ENCODE assay signal across 15 mouse cellular contexts in the genomic region with DNA sequence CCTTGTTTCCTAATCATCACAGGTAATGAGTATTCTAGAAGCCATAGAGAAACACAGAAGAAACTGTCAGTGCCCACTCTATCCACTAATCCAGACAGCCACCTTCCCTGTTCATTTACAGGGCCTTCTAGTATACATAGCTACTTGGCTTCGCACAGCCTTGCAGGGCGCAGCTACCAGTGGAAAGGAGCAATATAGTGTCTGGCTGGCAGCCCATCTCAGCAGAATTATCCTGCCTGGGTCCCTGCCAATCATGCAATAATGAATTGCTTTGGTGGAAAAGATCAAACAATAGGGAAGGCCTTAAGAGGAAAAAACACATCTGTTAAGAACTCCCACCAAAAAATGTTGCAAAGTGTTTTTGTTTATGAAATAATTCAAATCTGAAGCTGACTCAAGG.
A peak's percentile ranks its signal among the peaks of the same experiment; 100 is the strongest.
DNase-seq lines count a peak whose midpoint lies in the region; ATAC-seq and TF ChIP-seq lines count a peak whose summit lies in the region.
"Had no signal": no experiment of that assay in that cellular context is flagged by ENCODE, and none has a peak within 500 bp of the region (broad histone marks: within the 10 kb centered on the region; RNA-seq: fewer than 3 reads in every experiment).

No protein-coding gene starts in this region.

- no peaks in the 10 kb centered on the region for H3K27me3 ChIP-seq in cerebellum, adult 2 months (ENCODE audit: control insufficient read depth, insufficient read depth, low read length)
- H3K27me3 ChIP-seq in kidney, postnatal 0 days (ENCODE audit: insufficient read depth, low read length), result no peaks in the 10 kb centered on the region
- H3K27me3 ChIP-seq: liver, embryonic 12.5 days; megakaryocyte, embryonic 14.5 days had no signal

- H3K4me3 ChIP-seq in cerebellum, adult 2 months (replicated peaks; ENCODE audit: insufficient read depth, low read depth, low read length), result no peak overlapping the region
- no peak overlapping the region for H3K4me3 ChIP-seq in kidney, postnatal 0 days (replicated peaks; ENCODE audit: low read depth, low read length)
- H3K4me3 ChIP-seq: liver, embryonic 12.5 days; megakaryocyte, embryonic 14.5 days had no signal

- TF ChIP-seq CTCF in cerebellum, adult 2 months (IDR thresholded peaks at IDR 0.05; ENCODE audit: borderline replicate concordance, insufficient read depth, low read depth, low read length), result no peak
- TF ChIP-seq CTCF in kidney, postnatal 0 days (IDR thresholded peaks at IDR 0.05; ENCODE audit: low read depth), result no peak

- H3K4me2 ChIP-seq in kidney, postnatal 0 days (ENCODE audit: low read length), result no peak overlapping the region
- H3K4me2 ChIP-seq: liver, embryonic 12.5 days had no signal

- H3K4me1 ChIP-seq in cerebellum, adult 2 months (ENCODE audit: control insufficient read depth, insufficient read depth, low read length), result no peaks in the 10 kb centered on the region
- no peaks in the 10 kb centered on the region for H3K4me1 ChIP-seq in kidney, postnatal 0 days (replicated peaks; ENCODE audit: insufficient read depth, low read length)
- H3K4me1 ChIP-seq: liver, embryonic 12.5 days; megakaryocyte, embryonic 14.5 days had no signal

- H3K36me3 ChIP-seq in kidney, postnatal 0 days (ENCODE audit: insufficient read depth, low read length), result no peaks in the 10 kb centered on the region
- H3K36me3 ChIP-seq: liver, embryonic 12.5 days had no signal

- no peak overlapping the region for H3K27ac ChIP-seq in cerebellum, adult 2 months (ENCODE audit: insufficient read depth, low read length)
- no peak overlapping the region for H3K27ac ChIP-seq in kidney, postnatal 0 days
- H3K27ac ChIP-seq: liver, embryonic 12.5 days had no signal

- 35% methylated on average over 2 of the region's 2 CpGs for WGBS in cerebellum, adult 2 months
- 51% methylated on average over 2 of the region's 2 CpGs for WGBS in kidney, postnatal 0 days
- 10% methylated on average over 2 of the region's 2 CpGs for WGBS in large intestine, adult 2 months

- H3K9ac ChIP-seq in kidney, postnatal 0 days (ENCODE audit: low read depth, low read length), result no peak overlapping the region
- H3K9ac ChIP-seq: liver, embryonic 12.5 days had no signal

- ATAC-seq in kidney, postnatal 0 days (replicated peaks; ENCODE audit: low FRiP score, low read depth), result no peak
- ATAC-seq: intestine, postnatal 0 days; liver, embryonic 12.5 days had no signal

- no peak for TF ChIP-seq POLR2A in cerebellum, adult 2 months (IDR thresholded peaks at IDR 0.05; ENCODE audit: borderline replicate concordance, insufficient read depth, low read length)

- H3K9me3 ChIP-seq in kidney, postnatal 0 days (replicated peaks; ENCODE audit: low read length), result no peaks in the 10 kb centered on the region
- H3K9me3 ChIP-seq: liver, embryonic 12.5 days; megakaryocyte, embryonic 14.5 days had no signal

- DNase-seq in cerebellum, adult 2 months, result peak; percentile 12 to 15
- DNase-seq in cerebellum, adult 11-12 months, result no peak
- peak; percentile 23 for DNase-seq in kidney, postnatal 0 days (ENCODE audit: low spot score)
- DNase-seq in kidney, adult 8-10 months, result no peak
- DNase-seq in adipocyte (ENCODE audit: low spot score), result peak; percentile 8
- peak; percentile 44 for DNase-seq in large intestine, adult 2 months (ENCODE audit: low read depth, low spot score)
- DNase-seq in yolk sac, embryonic 10.5 days (ENCODE audit: low spot score), result no peak
- DNase-seq in T-cell, adult 2 months (ENCODE audit: low spot score), result no peak
- DNase-seq: adrenal gland, postnatal 25 days; heart, adult 11 months; layer of hippocampus, adult 9-11 months; retina, postnatal 1 day had no signal

Comparison
In these comparisons a context has a peak if more than half of its experiments do, and no peak if none do; other contexts are left out.
1. DNase-seq: peak in cerebellum, adult 2 months (2 of 2), kidney, postnatal 0 days (single experiment), adipocyte (single experiment) and large intestine, adult 2 months (single experiment); none in cerebellum, adult 11-12 months (single experiment), kidney, adult 8-10 months (0 of 2), yolk sac, embryonic 10.5 days (single experiment) and T-cell, adult 2 months (single experiment).